Mouse (Mus musculus) WW6 (cell line): Measurements from ENCODE around the gene Fbxl20.

Source experiments
- DNase-seq: peaks from one replicate; pipeline ENCODE4 v3.0.0-alpha.2; 2013; ENCODE audit warnings: low read depth, low spot score

Fbxl20 gene

DNA sequence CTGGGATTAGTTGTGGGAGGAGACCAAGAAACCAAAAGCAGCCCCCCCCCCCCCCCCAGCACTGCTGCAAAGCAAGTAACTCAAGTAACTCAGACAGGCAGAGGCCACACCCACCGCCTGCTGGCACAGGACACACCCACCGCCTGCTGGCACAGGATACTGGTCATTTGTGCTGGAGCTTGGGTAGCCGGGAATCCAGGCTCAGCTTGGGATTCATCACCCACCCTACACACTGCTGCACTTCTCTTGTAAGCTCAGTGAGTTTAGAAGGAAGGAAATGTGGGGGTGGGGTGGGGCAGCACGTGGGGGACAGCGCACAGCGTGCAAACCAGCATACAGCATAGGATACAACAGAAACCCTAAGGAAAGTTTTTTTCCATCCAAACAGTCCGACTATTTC is 62.0 kb downstream of the Fbxl20 start:
- DNase-seq, result no peak

DNA sequence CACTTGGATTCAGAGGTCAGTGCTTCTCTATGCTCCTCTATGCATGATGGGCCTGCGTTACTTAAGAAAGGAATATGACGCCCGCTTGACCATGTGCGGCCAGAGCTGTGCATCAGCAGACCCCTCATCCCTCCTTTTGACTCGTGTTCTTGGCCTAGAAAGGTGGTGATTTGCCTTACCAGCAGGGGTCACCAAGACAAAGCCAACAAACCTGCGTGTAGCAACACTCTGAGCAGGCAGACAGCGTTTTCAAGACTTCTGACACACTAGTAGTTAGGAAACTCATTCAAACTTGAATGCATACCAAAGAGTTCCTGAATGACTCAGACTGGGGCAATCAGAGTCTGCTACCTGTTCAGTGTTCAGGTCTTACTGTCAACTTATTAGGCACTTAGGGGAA is 63.6 kb downstream of the Fbxl20 start:
- no peak for DNase-seq

DNA sequence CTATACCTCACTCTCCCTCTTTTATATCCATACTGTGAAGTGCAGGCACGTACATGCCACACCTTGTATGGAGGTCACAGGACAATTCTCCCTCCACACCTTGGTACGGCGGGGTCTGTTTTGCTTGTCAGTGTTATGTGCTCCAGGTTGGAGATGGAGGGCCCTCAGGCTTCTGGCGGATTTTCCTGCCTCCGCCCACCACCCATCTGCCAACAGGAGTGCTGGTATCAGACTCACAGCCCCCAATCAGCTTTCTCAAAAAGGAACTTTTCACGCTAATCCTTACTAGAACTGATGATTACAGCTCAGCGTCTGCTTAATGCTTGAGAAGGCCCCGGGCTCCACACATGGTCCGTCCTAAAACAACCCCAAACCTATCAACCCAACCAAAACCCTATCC is 64.1 kb downstream of the Fbxl20 start:
- no peak for DNase-seq

GRCm38 (mm10) chr11:98082745-98083144 is 67.5 kb downstream of the Fbxl20 start:
- no peak for DNase-seq

DNA sequence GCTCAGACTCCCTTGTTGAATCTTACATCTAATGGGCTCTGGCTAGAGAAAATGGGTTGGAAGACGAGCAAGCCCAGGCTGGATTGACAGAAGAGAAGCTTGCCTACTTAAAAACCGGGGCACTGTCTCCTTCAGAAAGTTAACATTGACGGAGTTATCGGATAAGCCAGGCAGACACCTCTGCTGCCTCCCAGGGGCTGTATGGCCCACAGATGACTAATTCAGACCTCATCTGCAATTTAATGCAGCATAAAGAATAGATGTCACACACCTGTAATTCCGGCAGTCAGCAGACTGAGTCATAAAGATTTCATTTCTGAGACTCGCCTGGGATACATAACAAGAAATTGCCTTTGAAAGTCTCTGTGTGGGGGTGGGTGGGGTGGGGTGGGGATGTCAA is 69.8 kb downstream of the Fbxl20 start:
- DNase-seq, result no peak

DNA sequence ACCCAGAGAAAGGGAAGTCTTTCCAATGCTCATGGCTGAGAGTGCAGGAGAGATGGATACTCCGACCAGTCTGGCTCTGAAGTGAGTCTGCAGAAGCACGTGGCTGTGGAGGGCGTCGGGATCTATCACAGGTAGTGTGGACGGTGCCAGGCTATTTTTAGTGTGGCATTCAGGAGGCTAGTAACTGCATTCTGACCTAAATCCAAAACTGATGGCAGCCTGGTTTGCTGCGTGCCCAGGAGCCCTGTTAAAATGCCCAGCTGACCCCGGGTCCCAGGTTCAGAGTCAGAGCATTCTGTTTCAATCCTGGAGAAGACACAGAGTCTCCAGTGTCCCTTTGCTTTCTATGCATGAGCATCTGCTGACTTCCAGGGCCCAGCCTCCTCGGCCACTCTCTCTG is 73.1 kb downstream of the Fbxl20 start:
- DNase-seq, result no peak

DNA sequence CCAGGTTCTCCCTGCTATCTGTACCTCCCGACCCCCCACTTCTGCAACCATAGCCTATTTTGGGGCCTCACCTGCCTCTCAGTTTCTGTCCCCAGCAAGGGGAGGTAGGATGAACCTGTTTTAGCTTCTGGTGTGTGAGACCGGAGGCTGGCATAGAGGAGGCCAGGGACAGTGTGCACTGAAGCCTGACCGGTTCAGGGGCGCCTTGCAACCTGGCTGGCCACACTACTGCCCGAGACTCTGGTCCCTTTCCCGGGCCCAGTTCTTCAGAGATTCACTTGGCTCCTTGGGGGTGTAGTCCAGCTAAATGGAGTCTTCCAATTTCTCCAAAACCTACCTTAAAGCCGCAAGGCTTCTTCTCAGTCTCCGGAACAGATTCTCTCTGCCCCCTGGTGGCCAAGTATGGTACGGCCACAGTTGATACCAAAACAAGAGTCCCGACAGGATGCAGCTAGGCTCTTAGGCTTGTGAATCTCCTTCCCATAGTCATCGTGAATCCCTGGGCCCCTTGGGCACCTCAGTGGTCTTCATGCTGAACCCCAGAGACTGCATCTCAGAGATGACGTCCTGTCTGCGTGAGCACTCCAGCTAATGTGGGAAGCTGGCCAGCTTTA is 74.9 kb downstream of the Fbxl20 start:
- no peak for DNase-seq

GRCm38 (mm10) chr11:98073442-98073841 is 76.8 kb downstream of the Fbxl20 start:
- DNase-seq, result no peak

- no peak for DNase-seq
These were observed 82.9 kb downstream of the Fbxl20 start for GRCm38 (mm10) chr11:98067255-98067654.

- DNase-seq, result no peak
These were observed 84.0 kb downstream of the Fbxl20 start for GRCm38 (mm10) chr11:98066201-98066600.

- no peak for DNase-seq
These were observed 88.2 kb downstream of the Fbxl20 start for GRCm38 (mm10) chr11:98061904-98062562.

GRCm38 (mm10) chr11:98061441-98061840 is 88.8 kb downstream of the Fbxl20 start:
- no peak for DNase-seq

- DNase-seq, result no peak
These were observed 90.0 kb downstream of the Fbxl20 start for GRCm38 (mm10) chr11:98060104-98060692.

- DNase-seq, result no peak
These were observed 90.5 kb downstream of the Fbxl20 start for GRCm38 (mm10) chr11:98059662-98060061.

DNA sequence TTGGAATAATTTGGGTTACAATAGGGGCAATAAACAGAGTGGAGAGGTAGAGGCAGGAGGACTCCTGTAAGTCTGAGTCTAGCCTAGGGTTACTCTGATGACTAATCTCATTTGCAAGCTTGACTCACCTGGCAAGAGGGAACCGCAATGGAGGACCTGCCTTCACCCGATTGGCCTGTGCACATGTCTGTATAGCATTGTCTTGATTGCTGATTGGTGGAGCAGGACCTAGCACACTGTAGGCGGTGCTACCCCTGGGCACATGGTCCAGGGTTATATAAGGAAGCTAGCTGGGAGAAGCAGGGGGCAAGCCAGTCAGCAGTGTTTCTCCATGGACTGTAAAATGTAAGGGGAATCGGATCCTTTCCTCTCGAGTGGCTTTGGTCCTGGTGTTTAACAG is 92.2 kb downstream of the Fbxl20 start:
- DNase-seq, result peak; percentile 88

- peak; percentile 75 for DNase-seq
These were observed 92.7 kb downstream of the Fbxl20 start for GRCm38 (mm10) chr11:98057466-98057865.

DNA sequence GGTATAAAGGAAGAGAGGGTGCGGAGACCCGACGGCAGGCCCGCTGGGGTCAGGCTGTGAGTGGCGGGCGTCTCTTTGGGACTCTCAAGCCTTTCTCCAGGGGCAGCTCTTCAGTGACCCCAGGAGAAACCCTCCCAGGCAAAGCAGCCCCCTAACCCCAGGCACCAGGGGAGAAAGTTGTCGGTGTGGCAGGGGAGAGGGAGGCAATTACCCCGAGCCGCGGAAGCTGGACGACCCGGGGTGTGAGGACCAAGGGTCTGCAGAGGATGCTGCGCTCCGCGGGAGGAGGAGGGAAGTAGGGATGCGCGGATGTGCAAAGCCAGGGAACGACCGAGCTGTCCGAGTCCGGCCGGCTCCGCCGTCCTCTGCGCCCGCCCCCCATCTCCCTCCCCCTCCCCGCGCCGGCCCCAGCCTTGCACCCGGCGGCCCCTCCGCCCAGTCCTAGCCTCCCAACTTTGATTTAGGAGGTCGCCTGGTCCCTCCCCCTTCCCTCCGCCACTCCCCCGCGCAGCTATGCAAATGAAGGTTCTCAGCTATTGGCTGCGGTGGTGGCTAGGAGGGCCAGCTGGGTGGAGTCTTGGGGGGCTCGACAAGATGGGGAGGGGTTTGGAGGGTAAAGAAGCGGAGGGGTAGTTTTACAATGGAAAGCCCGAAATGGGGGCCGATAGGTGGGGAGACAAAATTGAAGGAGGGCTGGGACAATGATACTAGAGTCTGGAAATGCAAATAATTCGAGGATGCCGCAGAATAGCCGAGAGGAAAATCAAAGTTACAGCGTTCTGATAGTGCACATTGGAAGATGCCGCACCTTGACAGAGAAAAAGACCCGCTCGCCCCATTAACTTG is 97.0 kb downstream of the Fbxl20 start, which contains the start of gene Stac2:
TSS of gene Stac2 (minus strand) at position 474 of the 846 bp plus-strand sequence.
- DNase-seq, result no peak

GRCm38 (mm10) chr11:98052129-98052988 is 97.8 kb downstream of the Fbxl20 start:
- no peak for DNase-seq

GRCm38 (mm10) chr11:98051611-98052128 is 98.5 kb downstream of the Fbxl20 start:
- DNase-seq, result no peak

DNA sequence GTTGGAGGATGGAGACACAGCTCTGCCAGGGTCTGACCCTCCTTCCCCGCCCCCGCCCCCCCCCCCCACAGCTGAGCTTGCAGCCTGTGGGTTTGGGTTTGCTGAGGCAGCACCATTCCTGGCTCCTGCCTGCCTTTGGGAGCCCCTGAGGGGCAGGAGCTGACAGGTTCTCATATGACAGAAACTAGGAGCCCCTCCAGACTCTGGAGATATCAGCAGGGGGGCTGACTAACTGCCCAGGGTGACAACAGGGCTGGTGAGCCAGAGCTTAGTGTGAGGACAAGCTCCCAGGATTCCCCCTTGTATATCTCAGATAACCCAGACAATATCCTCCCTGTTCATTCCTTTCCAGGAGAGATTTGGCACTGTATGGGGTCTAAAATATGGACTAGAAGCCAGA is 99.3 kb downstream of the Fbxl20 start:
- DNase-seq, result no peak

DNA sequence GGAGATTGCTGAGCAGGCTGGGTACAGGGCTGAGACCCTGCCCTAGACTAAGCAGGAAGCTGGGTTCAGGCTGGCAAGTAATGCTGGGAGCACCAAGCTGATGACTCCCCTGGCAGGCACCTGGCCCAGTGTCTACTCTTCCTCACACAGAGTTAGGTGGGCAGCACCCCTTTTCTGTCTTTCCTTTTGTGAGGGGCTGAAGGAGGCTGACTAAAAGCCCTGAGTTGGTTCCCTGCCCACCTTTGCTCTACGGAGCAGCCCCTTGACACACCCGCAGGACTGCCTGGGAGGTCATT is 99.7 kb downstream of the Fbxl20 start:
- DNase-seq, result no peak
